Mouse (Mus musculus) liver, embryonic 11.5 days (tissue): ENCODE data around the gene Iqck. TPM values are rescaled to one million over a fixed set of nuclear protein-coding genes. Genes with fewer than 3 reads are reported as not detected.

Source experiments
- ATAC-seq: fragments of 200-750 bp; cut with Nextera tagmentation; replicated peaks from 2 replicates; pipeline ENCODE4 v1.8.0; 2017; ENCODE audit warnings: moderate number of reproducible peaks, mild to moderate bottlenecking, moderate TSS enrichment, moderate library complexity; ENCODE audit not compliant: low FRiP score
- DNase-seq: peaks from one replicate; pipeline ENCODE4 v3.0.0-alpha.2; 2017; ENCODE audit warnings: low spot score
- H3K27ac ChIP-seq: fragments of 300-500 bp; sonication (generic); 2 replicates; pipeline ENCODE4 v1.5.1; 2014; ENCODE audit warnings: mild to moderate bottlenecking, low read depth, low read length, control low read depth
- H3K27me3 ChIP-seq: fragments of 300-500 bp; sonication (generic); replicated peaks from 2 replicates; pipeline ENCODE4 v1.6.1; 2014; ENCODE audit warnings: low read length, mixed read lengths; ENCODE audit not compliant: control insufficient read depth, insufficient read depth
- H3K36me3 ChIP-seq: fragments of 300-500 bp; sonication (generic); 2 replicates; pipeline ENCODE4 v1.6.1; 2014; ENCODE audit warnings: mild to moderate bottlenecking, low read length, moderate library complexity, mixed read lengths; ENCODE audit not compliant: control insufficient read depth, insufficient read depth
- H3K4me1 ChIP-seq: fragments of 300-500 bp; sonication (generic); replicated peaks from 2 replicates; pipeline ENCODE4 v1.6.1; 2014; ENCODE audit warnings: low read length, mixed read lengths; ENCODE audit not compliant: control insufficient read depth, insufficient read depth
- H3K4me2 ChIP-seq: fragments of 300-500 bp; sonication (generic); 2 replicates; pipeline ENCODE4 v1.6.1; 2014; ENCODE audit warnings: mild to moderate bottlenecking, control low read depth, moderate library complexity
- H3K4me3 ChIP-seq: fragments of 300-500 bp; sonication (generic); 2 replicates; pipeline ENCODE4 v1.5.1; 2014; ENCODE audit warnings: low read depth, low read length, control low read depth
- H3K9ac ChIP-seq: fragments of 300-500 bp; sonication (generic); 2 replicates; pipeline ENCODE4 v1.6.1; 2014; ENCODE audit warnings: low read depth, low read length, control low read depth
- H3K9me3 ChIP-seq: fragments of 300-500 bp; sonication (generic); 2 replicates; pipeline ENCODE4 v1.6.1; 2016; ENCODE audit warnings: low read length, inconsistent platforms, mixed read lengths; ENCODE audit not compliant: control insufficient read depth
- WGBS: fragments of 180-500 bp; shearing (Covaris S2); extraction: QIAGEN DNeasy Blood & Tissue Kit; methylation state at CpG from one replicate; pipeline ENCODE4 v1.1.7; 2014; 5-methylcytosine and 5-hydroxymethylcytosine counted together
- polyA plus RNA-seq: library from polyadenylated mRNA; unstranded; fragments of >200 nt; fragmentation: Nextera tagmentation; extraction: Ambion mirVana; gene quantifications from 2 replicates; pipeline ENCODE4 v1.2.1, GENCODE M21; 2014

The Iqck gene
- polyA plus RNA-seq, 1 experiment from 2014 or later = 1.6 TPM

DNA sequence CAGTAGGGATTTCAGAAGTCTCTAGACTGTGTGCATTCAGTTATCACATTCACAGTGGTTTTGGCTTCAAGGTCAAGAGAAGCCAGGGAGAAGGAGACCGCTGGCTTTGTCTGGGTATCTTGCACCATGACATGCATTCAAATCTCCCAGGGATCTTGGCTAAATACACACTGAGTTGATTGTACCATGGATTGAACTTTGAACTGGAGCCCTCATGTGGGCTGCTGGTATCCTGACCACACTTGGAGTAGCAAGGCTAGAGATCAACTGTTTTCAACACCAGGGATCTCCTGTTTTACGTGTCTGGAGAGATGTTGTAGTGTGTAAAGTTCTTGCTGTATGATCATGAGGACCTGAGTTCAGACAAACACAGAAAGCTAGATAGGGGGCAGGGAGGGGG is 144.3 kb downstream of the Iqck start:
- H3K27ac ChIP-seq = no peak overlapping the region
- no peak overlapping the region for H3K9ac ChIP-seq
- ATAC-seq (no peak), DNase-seq (no peak)
- H3K9me3 ChIP-seq = no peaks in the 10 kb centered on the region
- H3K27me3 ChIP-seq = peaks cover 12% of the 10 kb centered on the region
- 69% methylated on average over 2 of the region's 2 CpGs for WGBS
- no peak overlapping the region for H3K4me2 ChIP-seq
- H3K4me3 ChIP-seq = no peak overlapping the region
- peaks cover 6% of the 10 kb centered on the region for H3K4me1 ChIP-seq
- no peaks in the 10 kb centered on the region for H3K36me3 ChIP-seq

DNA sequence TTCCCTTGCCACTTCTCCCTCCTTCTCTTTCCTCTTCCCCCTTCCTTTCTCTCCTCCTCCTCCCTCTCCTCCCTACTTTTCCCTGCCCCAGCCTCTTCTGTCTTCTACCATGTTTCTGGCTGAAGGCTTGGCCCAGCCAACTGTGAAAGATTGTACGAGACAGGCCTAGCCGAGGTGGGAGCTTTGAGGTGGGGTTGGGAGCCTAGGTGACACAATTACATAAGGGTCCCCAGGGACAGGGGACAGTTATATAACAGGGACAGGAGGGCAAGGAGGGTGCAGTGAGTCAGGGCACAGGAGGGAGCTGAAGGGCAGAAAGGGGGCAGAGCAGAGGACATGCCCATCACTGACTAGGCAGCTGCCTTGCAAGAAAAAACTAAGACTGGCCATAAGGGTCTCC is 146.4 kb downstream of the Iqck start:
- H3K27me3 ChIP-seq = no peaks in the 10 kb centered on the region; the same call in 1 of the 2 replicates
- 56% methylated on average over 2 of the region's 2 CpGs for WGBS
- no peak for ATAC-seq

DNA sequence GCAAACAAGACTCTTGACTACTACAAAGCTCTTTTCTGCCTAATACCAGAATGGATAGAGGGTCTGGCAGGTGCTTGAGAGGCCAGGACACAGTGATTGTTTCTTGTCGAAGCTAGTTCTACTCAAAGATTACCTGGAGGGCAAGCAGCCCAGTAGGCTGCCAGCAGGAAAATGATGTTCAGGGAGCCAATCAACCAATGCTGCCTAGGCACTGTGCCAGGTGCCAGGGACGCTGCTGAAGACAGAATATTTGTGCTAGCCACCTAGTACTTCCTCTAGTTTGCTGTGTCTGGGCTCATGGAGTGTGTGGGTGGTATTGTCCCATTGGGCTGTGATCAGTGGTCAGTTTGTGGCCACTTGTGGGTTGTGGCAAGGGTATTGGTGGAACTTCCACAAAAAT is 146.9 kb downstream of the Iqck start:
- DNase-seq (no peak), ATAC-seq (no peak)
- no peaks in the 10 kb centered on the region for H3K9me3 ChIP-seq
- no peak overlapping the region for H3K4me2 ChIP-seq
- H3K27ac ChIP-seq = no peak overlapping the region
- H3K27me3 ChIP-seq = no peaks in the 10 kb centered on the region; the same call in 1 of the 2 replicates
- WGBS = 46% methylated on average over 2 of the region's 2 CpGs
- no peaks in the 10 kb centered on the region for H3K36me3 ChIP-seq
- no peak overlapping the region for H3K4me3 ChIP-seq
- no peak overlapping the region for H3K9ac ChIP-seq
- H3K4me1 ChIP-seq = no peaks in the 10 kb centered on the region

More for the DNA sequence above, 146.4 kb downstream of the Iqck start:
- H3K4me3 ChIP-seq = no peak overlapping the region
- DNase-seq = no peak
- no peak overlapping the region for H3K27ac ChIP-seq
- H3K4me1 ChIP-seq = no peaks in the 10 kb centered on the region
- no peaks in the 10 kb centered on the region for H3K9me3 ChIP-seq
- no peak overlapping the region for H3K9ac ChIP-seq
- no peak overlapping the region for H3K4me2 ChIP-seq
- H3K36me3 ChIP-seq = no peaks in the 10 kb centered on the region

DNA sequence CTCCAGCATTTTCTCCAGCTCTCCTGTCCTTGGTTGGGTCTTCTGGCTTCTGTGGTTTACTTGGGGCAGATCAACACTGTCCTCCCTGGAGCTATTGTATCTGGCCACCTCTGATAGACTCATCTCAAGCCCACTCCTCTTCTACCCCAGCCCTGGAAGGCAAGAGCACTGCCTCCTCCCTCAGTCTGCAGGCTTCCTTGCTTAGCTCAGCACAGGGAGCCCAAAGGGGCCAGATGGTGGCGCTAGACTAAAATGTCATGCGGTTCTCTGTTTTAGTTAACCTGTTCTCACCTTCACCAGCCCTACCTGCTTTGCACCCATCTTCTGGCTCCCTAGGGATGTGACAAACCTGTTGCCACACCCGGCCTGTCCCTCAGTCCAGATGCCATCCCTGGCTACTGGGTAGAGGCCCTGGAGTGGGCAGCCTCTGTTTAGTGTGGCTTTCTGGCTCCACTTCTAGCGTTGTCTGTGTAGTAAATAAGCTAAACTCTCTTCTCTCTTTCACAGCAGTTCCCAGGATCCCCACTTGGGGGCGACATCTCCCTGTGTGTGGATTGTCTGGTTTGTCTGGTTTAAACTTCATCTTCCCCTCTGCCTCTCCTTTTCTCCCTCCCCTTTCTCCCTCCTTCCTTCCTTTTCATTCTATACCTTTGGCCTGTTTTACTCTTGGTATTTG is 155.4 kb downstream of the Iqck start:
- Histone ChIP-seq H3K9me3 (no peaks in the 10 kb centered on the region), H3K27me3 (no peaks in the 10 kb centered on the region), H3K4me2 (no peak overlapping the region), H3K4me1 (no peaks in the 10 kb centered on the region), H3K9ac (no peak overlapping the region), H3K36me3 (no peaks in the 10 kb centered on the region), H3K27ac (no peak overlapping the region), H3K4me3 (no peak overlapping the region)
- DNase-seq = no peak
- ATAC-seq = no peak
- WGBS = 16% methylated on average over 5 of the region's 5 CpGs

GRCm38 (mm10) chr7:119015736-119016135 is 160.2 kb downstream of the Iqck start:
- ATAC-seq = no peak
- no peak overlapping the region for H3K9ac ChIP-seq
- H3K36me3 ChIP-seq = no peaks in the 10 kb centered on the region
- H3K4me1 ChIP-seq = no peaks in the 10 kb centered on the region
- no peak overlapping the region for H3K4me2 ChIP-seq
- no peak for DNase-seq
- WGBS = 0% methylated on average over 3 of the region's 3 CpGs
- no peak overlapping the region for H3K4me3 ChIP-seq
- no peaks in the 10 kb centered on the region for H3K27me3 ChIP-seq
- no peak overlapping the region for H3K27ac ChIP-seq
- H3K9me3 ChIP-seq = no peaks in the 10 kb centered on the region

DNA sequence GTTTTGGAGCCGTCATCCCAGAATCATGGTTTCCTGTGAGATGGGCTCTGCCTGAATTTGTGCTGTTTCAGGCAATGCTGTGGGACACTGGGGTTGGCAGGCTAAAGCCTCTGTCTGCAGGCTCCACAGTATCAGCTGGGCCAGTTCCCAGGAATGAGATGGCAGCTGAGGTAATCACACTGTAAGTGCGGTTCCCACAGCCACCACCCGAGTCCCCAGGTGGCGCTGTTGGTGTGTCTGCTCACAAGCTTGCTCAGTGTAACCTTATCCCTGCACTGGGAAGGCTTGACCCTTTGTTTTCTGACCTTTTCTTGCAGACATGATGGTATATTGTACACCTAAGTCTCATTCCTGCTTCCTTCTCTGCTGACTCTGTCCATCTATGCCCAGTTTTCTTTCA is 164.0 kb downstream of the Iqck start:
- DNase-seq (no peak), ATAC-seq (no peak)
- no peaks in the 10 kb centered on the region for H3K36me3 ChIP-seq
- WGBS = 15% methylated on average over 4 of the region's 4 CpGs
- H3K4me3 ChIP-seq = no peak overlapping the region
- no peak overlapping the region for H3K27ac ChIP-seq
- no peak overlapping the region for H3K9ac ChIP-seq
- H3K4me1 ChIP-seq = no peaks in the 10 kb centered on the region
- no peak overlapping the region for H3K4me2 ChIP-seq
- no peaks in the 10 kb centered on the region for H3K9me3 ChIP-seq
- H3K27me3 ChIP-seq = no peaks in the 10 kb centered on the region

Other genes with a start within 250 kb of the Iqck start
- gene Gde1, start 150.0 kb upstream of the Iqck start, polyA plus RNA-seq = 64.2 and 71.0 TPM in 2 replicates
- gene Ccp110, start 143.2 kb upstream of the Iqck start, polyA plus RNA-seq = 7.9 and 9.0 TPM in 2 replicates
- 56.6 and 64.3 TPM in 2 replicates for gene Vps35l, start 115.5 kb upstream of the Iqck start, polyA plus RNA-seq
- gene Knop1, start 502 bp downstream of the Iqck start, polyA plus RNA-seq = 95.9 and 112 TPM in 2 replicates
- 1.7 and 2.0 TPM in 2 replicates for gene Gprc5b, start 139.5 kb downstream of the Iqck start, polyA plus RNA-seq